Mouse (Mus musculus): ENCODE measurements around the gene Med20. TPM values are rescaled to one million over a fixed set of nuclear protein-coding genes. Genes with fewer than 3 reads are reported as not detected.

The Med20 gene
- polyA plus RNA-seq, 1 experiment: 25.8 TPM

DNA sequence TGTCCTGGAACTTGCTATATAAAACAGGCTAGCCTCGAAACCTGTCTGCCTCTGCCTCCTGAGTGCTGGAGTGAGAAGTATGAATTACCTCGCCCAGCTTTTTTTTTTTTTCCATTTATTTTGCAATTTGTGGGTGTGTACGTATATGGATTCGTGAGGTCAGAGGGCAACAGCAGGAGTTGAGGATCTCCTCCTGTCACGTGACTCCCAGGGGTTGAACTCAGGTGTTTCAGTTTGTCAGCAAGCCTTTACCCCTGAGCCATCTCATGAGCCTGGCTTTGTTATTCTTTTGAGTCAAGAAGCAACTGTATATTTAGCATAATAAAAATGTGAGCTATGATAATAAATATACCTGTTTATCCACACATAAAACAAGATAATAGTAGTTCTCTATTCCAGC lies 44.3 kb downstream of the Med20 start:
- Histone ChIP-seq H3K79me2 (ENCODE audit: control insufficient read depth, insufficient read depth) (no peaks in the 10 kb centered on the region), H3K4me3 (ENCODE audit: insufficient read depth, poor library complexity, severe bottlenecking) (no peak overlapping the region), H3ac (ENCODE audit: control insufficient read depth, insufficient read length, low read depth) (no peak overlapping the region), H3K79me3 (ENCODE audit: low read depth) (no peaks in the 10 kb centered on the region), H3K36me3 (ENCODE audit: control insufficient read depth, insufficient read depth) (no peaks in the 10 kb centered on the region), H3K27me3 (ENCODE audit: control insufficient read depth, insufficient read depth, insufficient read length) (no peaks in the 10 kb centered on the region)
- TF ChIP-seq CEBPB (IDR thresholded peaks at IDR 0.05; ENCODE audit: low read depth): no peak
- no peak for TF ChIP-seq FOSL1 (IDR thresholded peaks at IDR 0.05; ENCODE audit: insufficient read depth, low read length, poor library complexity, severe bottlenecking)
- no peak for TF ChIP-seq CTCF (IDR thresholded peaks at IDR 0.05; ENCODE audit: control insufficient read depth, insufficient read depth, insufficient read length)
- TF ChIP-seq USF1 (IDR thresholded peaks at IDR 0.05; ENCODE audit: low read depth): no peak
- TF ChIP-seq MYOG (IDR thresholded peaks at IDR 0.05; ENCODE audit: control insufficient read depth, extremely low read depth, insufficient read length): no peak
- no peak for TF ChIP-seq MAX (IDR thresholded peaks at IDR 0.05)
- no peak for TF ChIP-seq MYOD1 (IDR thresholded peaks at IDR 0.05; ENCODE audit: control insufficient read depth, insufficient read length, low read depth)

DNA sequence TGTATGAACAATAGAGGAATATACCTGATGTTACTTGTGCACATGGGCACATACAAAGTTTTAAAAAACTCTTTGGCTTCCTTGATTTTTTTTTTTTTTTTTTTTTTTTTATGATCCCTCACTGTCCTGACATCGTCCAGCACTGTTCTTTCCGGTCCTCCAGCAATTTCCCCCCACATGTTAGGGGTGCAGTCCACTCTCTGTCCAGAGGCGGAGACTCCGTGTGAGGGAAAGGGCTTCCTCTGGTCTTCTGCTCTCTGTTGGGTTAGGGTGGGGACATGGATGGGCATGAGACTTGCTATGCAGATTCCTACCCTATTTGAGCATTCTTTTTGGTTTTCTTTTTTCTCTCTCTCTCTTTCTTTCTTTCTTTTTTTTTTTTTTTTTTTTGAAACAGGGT lies 46.5 kb downstream of the Med20 start:
- Histone ChIP-seq H3K4me3 (ENCODE audit: insufficient read depth, poor library complexity, severe bottlenecking) (no peak overlapping the region), H3K79me3 (ENCODE audit: low read depth) (no peaks in the 10 kb centered on the region), H3K79me2 (ENCODE audit: control insufficient read depth, insufficient read depth) (no peaks in the 10 kb centered on the region), H3K27me3 (ENCODE audit: control insufficient read depth, insufficient read depth, insufficient read length) (no peaks in the 10 kb centered on the region), H3ac (ENCODE audit: control insufficient read depth, insufficient read length, low read depth) (no peak overlapping the region), H3K36me3 (ENCODE audit: control insufficient read depth, insufficient read depth) (no peaks in the 10 kb centered on the region)
- TF ChIP-seq MYOG (IDR thresholded peaks at IDR 0.05; ENCODE audit: control insufficient read depth, extremely low read depth, insufficient read length) (no peak), CEBPB (IDR thresholded peaks at IDR 0.05; ENCODE audit: low read depth) (no peak), MYOD1 (IDR thresholded peaks at IDR 0.05; ENCODE audit: control insufficient read depth, insufficient read length, low read depth) (no peak), USF1 (IDR thresholded peaks at IDR 0.05; ENCODE audit: low read depth) (no peak), FOSL1 (IDR thresholded peaks at IDR 0.05; ENCODE audit: insufficient read depth, low read length, poor library complexity, severe bottlenecking) (no peak), MAX (IDR thresholded peaks at IDR 0.05) (no peak), CTCF (IDR thresholded peaks at IDR 0.05; ENCODE audit: control insufficient read depth, insufficient read depth, insufficient read length) (no peak)

DNA sequence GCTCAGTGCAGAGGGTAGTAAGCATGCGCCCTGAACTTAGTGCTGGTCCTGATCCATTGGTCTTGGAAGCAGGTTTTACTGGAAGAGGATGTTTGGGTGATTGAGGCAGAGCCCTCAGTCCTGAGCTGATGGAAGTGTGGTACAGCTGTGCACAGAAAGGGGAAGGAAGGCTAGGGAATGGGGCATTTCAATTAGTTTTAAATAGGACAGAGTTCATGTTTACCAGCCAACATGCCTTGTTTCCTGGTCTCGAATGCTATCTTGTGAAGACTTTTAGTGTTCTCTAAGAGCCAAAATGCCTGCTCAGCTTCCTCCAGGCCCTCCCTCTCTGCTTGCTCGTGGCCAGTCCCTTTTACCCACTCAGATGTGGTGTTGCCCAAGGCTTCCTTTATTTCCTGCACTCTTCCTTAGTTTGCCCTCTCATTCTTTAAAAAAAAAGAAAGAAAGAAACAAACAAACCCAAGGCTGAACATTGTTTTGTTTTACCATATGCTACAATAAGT lies 47.4 kb downstream of the Med20 start:
- Histone ChIP-seq H3K79me3 (ENCODE audit: low read depth) (no peaks in the 10 kb centered on the region), H3ac (ENCODE audit: control insufficient read depth, insufficient read length, low read depth) (no peak overlapping the region), H3K27me3 (ENCODE audit: control insufficient read depth, insufficient read depth, insufficient read length) (no peaks in the 10 kb centered on the region), H3K79me2 (ENCODE audit: control insufficient read depth, insufficient read depth) (no peaks in the 10 kb centered on the region), H3K36me3 (ENCODE audit: control insufficient read depth, insufficient read depth) (no peaks in the 10 kb centered on the region), H3K4me3 (ENCODE audit: insufficient read depth, poor library complexity, severe bottlenecking) (no peak overlapping the region)
- no peak for TF ChIP-seq MYOG (IDR thresholded peaks at IDR 0.05; ENCODE audit: control insufficient read depth, extremely low read depth, insufficient read length)
- no peak for TF ChIP-seq MYOD1 (IDR thresholded peaks at IDR 0.05; ENCODE audit: control insufficient read depth, insufficient read length, low read depth)
- no peak for TF ChIP-seq FOSL1 (IDR thresholded peaks at IDR 0.05; ENCODE audit: insufficient read depth, low read length, poor library complexity, severe bottlenecking)
- no peak for TF ChIP-seq CTCF (IDR thresholded peaks at IDR 0.05; ENCODE audit: control insufficient read depth, insufficient read depth, insufficient read length)
- no peak for TF ChIP-seq MAX (IDR thresholded peaks at IDR 0.05)
- no peak for TF ChIP-seq CEBPB (IDR thresholded peaks at IDR 0.05; ENCODE audit: low read depth)
- no peak for TF ChIP-seq USF1 (IDR thresholded peaks at IDR 0.05; ENCODE audit: low read depth)

DNA sequence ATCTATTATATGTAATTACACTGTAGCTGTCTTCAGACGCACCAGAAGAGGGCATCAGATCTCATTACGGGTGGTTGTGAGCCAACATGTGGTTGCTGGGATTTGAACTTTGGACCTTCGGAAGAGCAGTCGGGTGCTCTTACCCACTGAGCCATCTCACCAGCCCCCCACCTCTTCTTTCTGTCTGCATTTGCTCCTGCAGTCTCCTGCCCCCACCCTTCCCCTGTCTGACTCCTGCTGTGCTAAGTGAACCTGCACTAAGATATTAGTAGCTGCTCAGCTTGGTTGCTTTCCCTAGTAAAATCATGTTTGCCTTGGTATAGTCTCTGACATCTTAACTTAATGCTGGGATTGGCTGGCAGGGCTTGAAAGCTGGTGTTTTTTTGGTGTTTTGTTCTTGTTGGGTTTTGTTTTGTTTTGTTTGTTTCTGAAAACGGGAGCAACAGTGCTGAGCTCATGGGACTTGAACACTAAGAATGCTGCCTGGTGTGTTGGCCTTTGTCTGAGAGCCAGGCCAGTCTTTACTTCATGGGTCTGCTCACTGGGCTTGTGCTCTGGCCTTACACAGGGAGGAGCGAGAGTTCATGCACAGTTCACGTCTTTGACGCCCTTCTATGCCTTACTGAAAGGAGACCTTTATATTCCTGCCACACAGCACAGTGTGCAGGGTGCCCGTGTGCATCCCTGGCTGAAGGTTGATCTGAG lies 51.8 kb downstream of the Med20 start:
- Histone ChIP-seq H3K79me2 (ENCODE audit: control insufficient read depth, insufficient read depth) (no peaks in the 10 kb centered on the region), H3ac (ENCODE audit: control insufficient read depth, insufficient read length, low read depth) (no peak overlapping the region), H3K4me3 (ENCODE audit: insufficient read depth, poor library complexity, severe bottlenecking) (no peak overlapping the region), H3K79me3 (ENCODE audit: low read depth) (no peaks in the 10 kb centered on the region), H3K36me3 (ENCODE audit: control insufficient read depth, insufficient read depth) (no peaks in the 10 kb centered on the region), H3K27me3 (ENCODE audit: control insufficient read depth, insufficient read depth, insufficient read length) (no peaks in the 10 kb centered on the region)
- TF ChIP-seq MYOD1 (IDR thresholded peaks at IDR 0.05; ENCODE audit: control insufficient read depth, insufficient read length, low read depth) (no peak), MYOG (IDR thresholded peaks at IDR 0.05; ENCODE audit: control insufficient read depth, extremely low read depth, insufficient read length) (no peak), MAX (IDR thresholded peaks at IDR 0.05) (no peak), CTCF (IDR thresholded peaks at IDR 0.05; ENCODE audit: control insufficient read depth, insufficient read depth, insufficient read length) (no peak), FOSL1 (IDR thresholded peaks at IDR 0.05; ENCODE audit: insufficient read depth, low read length, poor library complexity, severe bottlenecking) (no peak), USF1 (IDR thresholded peaks at IDR 0.05; ENCODE audit: low read depth) (no peak), CEBPB (IDR thresholded peaks at IDR 0.05; ENCODE audit: low read depth) (no peak)

DNA sequence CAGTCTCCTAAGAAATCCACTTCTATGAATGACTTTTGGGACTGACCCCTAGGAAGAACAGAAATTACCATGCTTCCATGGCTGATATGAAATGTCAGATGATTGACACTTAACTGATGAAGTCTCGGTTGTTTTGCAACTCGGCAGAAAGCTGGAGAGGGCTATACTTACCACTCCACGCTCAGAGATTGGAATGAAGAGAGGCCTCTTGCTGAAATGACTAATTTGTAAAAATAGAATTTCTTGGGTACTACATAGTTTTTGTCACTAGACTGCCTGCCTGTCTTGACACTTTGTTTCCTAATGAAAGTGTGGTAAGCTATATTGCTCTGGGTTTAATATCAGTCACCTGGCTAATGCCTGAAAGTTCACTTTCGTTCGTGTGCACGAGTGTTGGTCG lies 53.1 kb downstream of the Med20 start:
- Histone ChIP-seq H3K27me3 (ENCODE audit: control insufficient read depth, insufficient read depth, insufficient read length) (no peaks in the 10 kb centered on the region), H3K4me3 (ENCODE audit: insufficient read depth, poor library complexity, severe bottlenecking) (no peak overlapping the region), H3K79me2 (ENCODE audit: control insufficient read depth, insufficient read depth) (no peaks in the 10 kb centered on the region), H3K36me3 (ENCODE audit: control insufficient read depth, insufficient read depth) (no peaks in the 10 kb centered on the region), H3ac (ENCODE audit: control insufficient read depth, insufficient read length, low read depth) (no peak overlapping the region), H3K79me3 (ENCODE audit: low read depth) (no peaks in the 10 kb centered on the region)
- TF ChIP-seq USF1 (IDR thresholded peaks at IDR 0.05; ENCODE audit: low read depth): no peak
- no peak for TF ChIP-seq MYOG (IDR thresholded peaks at IDR 0.05; ENCODE audit: control insufficient read depth, extremely low read depth, insufficient read length)

DNA sequence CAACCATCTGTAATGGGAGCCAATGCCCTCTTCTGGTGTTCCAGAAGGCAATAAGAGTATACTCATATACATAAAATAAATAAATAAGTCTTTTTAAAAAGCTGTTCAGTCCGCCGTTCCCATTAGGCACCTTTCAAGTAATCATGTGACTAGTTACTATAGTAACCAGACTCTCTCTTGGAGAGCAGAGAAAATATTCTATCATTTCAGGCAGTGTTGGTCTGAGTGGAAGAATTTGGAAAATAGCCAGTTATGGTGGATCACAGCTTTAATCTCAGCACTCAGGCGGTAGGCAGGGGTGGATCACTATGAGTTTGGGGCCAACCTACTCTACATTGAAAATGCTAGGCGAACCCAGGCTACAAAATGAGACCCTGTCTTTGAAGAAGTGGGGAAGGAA lies 57.8 kb downstream of the Med20 start:
- Histone ChIP-seq H3K79me3 (ENCODE audit: low read depth) (no peaks in the 10 kb centered on the region), H3K79me2 (ENCODE audit: control insufficient read depth, insufficient read depth) (no peaks in the 10 kb centered on the region), H3K36me3 (ENCODE audit: control insufficient read depth, insufficient read depth) (no peaks in the 10 kb centered on the region), H3K27me3 (ENCODE audit: control insufficient read depth, insufficient read depth, insufficient read length) (no peaks in the 10 kb centered on the region), H3K4me3 (ENCODE audit: insufficient read depth, poor library complexity, severe bottlenecking) (no peak overlapping the region), H3ac (ENCODE audit: control insufficient read depth, insufficient read length, low read depth) (no peak overlapping the region)
- TF ChIP-seq MAX (IDR thresholded peaks at IDR 0.05) (no peak), FOSL1 (IDR thresholded peaks at IDR 0.05; ENCODE audit: insufficient read depth, low read length, poor library complexity, severe bottlenecking) (no peak), MYOG (IDR thresholded peaks at IDR 0.05; ENCODE audit: control insufficient read depth, extremely low read depth, insufficient read length) (no peak), MYOD1 (IDR thresholded peaks at IDR 0.05; ENCODE audit: control insufficient read depth, insufficient read length, low read depth) (no peak), USF1 (IDR thresholded peaks at IDR 0.05; ENCODE audit: low read depth) (no peak), CEBPB (IDR thresholded peaks at IDR 0.05; ENCODE audit: low read depth) (no peak), CTCF (IDR thresholded peaks at IDR 0.05; ENCODE audit: control insufficient read depth, insufficient read depth, insufficient read length) (no peak)
